Mouse (Mus musculus): ENCODE measurements around the gene Calhm1. TPM values are rescaled to one million over a fixed set of nuclear protein-coding genes. Genes with fewer than 3 reads are reported as not detected.

Gene Calhm1
- total RNA-seq, 2 experiments from 2014 or later, result not detected

Other genes with a start within 250 kb of the Calhm1 start
- not detected in 2 replicates for gene Ina, start 129.6 kb downstream of the Calhm1 start, total RNA-seq (2015)
- gene Ina, start 129.6 kb downstream of the Calhm1 start, total RNA-seq (2017), result not detected in 2 replicates
- 32.5 and 36.1 TPM in 2 replicates for gene Nt5c2, start 129.1 kb downstream of the Calhm1 start, total RNA-seq (2015)
- 42.1 and 43.6 TPM in 2 replicates for gene Nt5c2, start 129.1 kb downstream of the Calhm1 start, total RNA-seq (2017)
- gene Pcgf6, start 93.3 kb downstream of the Calhm1 start, total RNA-seq (2015), result 5.4 and 7.0 TPM in 2 replicates
- gene Pcgf6, start 93.3 kb downstream of the Calhm1 start, total RNA-seq (2017), result 0.81 and 1.4 TPM in 2 replicates
- gene Taf5, start 76.5 kb downstream of the Calhm1 start, total RNA-seq (2015), result 13.8 and 14.6 TPM in 2 replicates
- gene Taf5, start 76.5 kb downstream of the Calhm1 start, total RNA-seq (2017), result 19.2 and 20.7 TPM in 2 replicates
- gene Usmg5, start 53.6 kb downstream of the Calhm1 start, total RNA-seq (2015), result 390 and 438 TPM in 2 replicates
- 335 and 456 TPM in 2 replicates for gene Usmg5, start 53.6 kb downstream of the Calhm1 start, total RNA-seq (2017)
- 3.2 and 3.4 TPM in 2 replicates for gene Pdcd11, start 53.5 kb downstream of the Calhm1 start, total RNA-seq (2015)
- 7.7 and 8.0 TPM in 2 replicates for gene Pdcd11, start 53.5 kb downstream of the Calhm1 start, total RNA-seq (2017)
- gene Calhm2, start 6.0 kb downstream of the Calhm1 start, total RNA-seq (2015), result 22.8 and 24.6 TPM in 2 replicates
- gene Calhm2, start 6.0 kb downstream of the Calhm1 start, total RNA-seq (2017), result 42.8 and 45.7 TPM in 2 replicates
- gene Calhm3, start 13.5 kb upstream of the Calhm1 start, total RNA-seq (2015), result not detected in 2 replicates
- gene Calhm3, start 13.5 kb upstream of the Calhm1 start, total RNA-seq (2017), result not detected in 2 replicates
- gene Neurl1a, start 34.6 kb upstream of the Calhm1 start, total RNA-seq (2015), result not detected in 2 replicates
- gene Neurl1a, start 34.6 kb upstream of the Calhm1 start, total RNA-seq (2017), result not detected in 2 replicates

Measured in megakaryocyte, adult 5-6 weeks (primary cell).